8 mouse cellular contexts compared by ENCODE assay signal in genomic region chr8:86746511-86746910, GRCm38 (mm10). TPM values are rescaled to one million over a fixed set of nuclear protein-coding genes. Genes with fewer than 3 reads are reported as not detected.
A peak's percentile ranks its signal among the peaks of the same experiment; 100 is the strongest.
DNase-seq lines count a peak whose midpoint lies in the region; ATAC-seq and TF ChIP-seq lines count a peak whose summit lies in the region.

No protein-coding gene starts in this region.

- H3K4me3 ChIP-seq in E14TG2a.4 (replicated peaks; ENCODE audit: low read length) = peak overlapping the region; percentile 91
- peak overlapping the region; percentile 87 for H3K4me3 ChIP-seq in embryonic facial prominence, embryonic 13.5 days
- H3K4me3 ChIP-seq in hindbrain, embryonic 16.5 days (ENCODE audit: low read length) = peak overlapping the region; percentile 66
- peak overlapping the region; percentile 67 to 83 for H3K4me3 ChIP-seq in liver, embryonic 14.5 days (ENCODE audit: insufficient read depth in 1 of 2, low read depth in 2 of 2, low read length in 2 of 2)
- H3K4me3 ChIP-seq in small intestine, adult 2 months (ENCODE audit: low read depth, low read length) = peak overlapping the region; percentile 99

- TF ChIP-seq CTCF in E14TG2a.4 (conservative IDR thresholded peaks at IDR 0.05; ENCODE audit: low read length) = no peak
- no peak for TF ChIP-seq CTCF in liver, embryonic 14.5 days (IDR thresholded peaks at IDR 0.05; ENCODE audit: low read depth)
- no peak for TF ChIP-seq CTCF in small intestine, adult 2 months (IDR thresholded peaks at IDR 0.05; ENCODE audit: extremely low read depth, insufficient read length, insufficient replicate concordance, low read depth, low read length)

- no peaks in the 10 kb centered on the region for H3K9me3 ChIP-seq in E14TG2a.4 (ENCODE audit: low read length)
- no peaks in the 10 kb centered on the region for H3K9me3 ChIP-seq in embryonic facial prominence, embryonic 13.5 days
- no peaks in the 10 kb centered on the region for H3K9me3 ChIP-seq in hindbrain, embryonic 16.5 days (ENCODE audit: control insufficient read depth, low read length)
- H3K9me3 ChIP-seq in liver, embryonic 14.5 days (ENCODE audit: control insufficient read depth, low read length) = no peaks in the 10 kb centered on the region

- DNase-seq in gastrocnemius, postnatal 10 days = peak; percentile 21
- DNase-seq in gastrocnemius, adult 18-20 months (ENCODE audit: low spot score) = no peak
- DNase-seq in liver, embryonic 14.5 days (ENCODE audit: low read depth in 3 of 3, low spot score in 3 of 3) = no peak
- no peak for DNase-seq in urinary bladder, adult 2 months (ENCODE audit: low spot score)

- H3K9ac ChIP-seq in embryonic facial prominence, embryonic 13.5 days = peak overlapping the region; percentile 98
- H3K9ac ChIP-seq in hindbrain, embryonic 16.5 days (ENCODE audit: low read depth, low read length) = peak overlapping the region; percentile 99
- peak overlapping the region; percentile 81 for H3K9ac ChIP-seq in liver, embryonic 14.5 days (replicated peaks)

- ATAC-seq in embryonic facial prominence, embryonic 13.5 days (ENCODE audit: insufficient number of reproducible peaks, insufficient read depth, low FRiP score, low TSS enrichment, low read depth) = 0 out of 2 replicates have a peak, but pooled peaks have one; percentile 20
- peak; percentile 8 for ATAC-seq in hindbrain, embryonic 16.5 days
- ATAC-seq in liver, embryonic 14.5 days (ENCODE audit: insufficient read depth) = no peak

- H3K4me2 ChIP-seq in embryonic facial prominence, embryonic 13.5 days = peak overlapping the region; percentile 80
- peak overlapping the region; percentile 69 for H3K4me2 ChIP-seq in hindbrain, embryonic 16.5 days (ENCODE audit: low read length)
- peak overlapping the region; percentile 99 for H3K4me2 ChIP-seq in liver, embryonic 14.5 days (ENCODE audit: low read depth)

- H3K27me3 ChIP-seq in E14TG2a.4 (ENCODE audit: insufficient read depth, low read length) = peaks cover 4% of the 10 kb centered on the region; the same call in 1 of the 2 replicates
- H3K27me3 ChIP-seq in embryonic facial prominence, embryonic 13.5 days = no peaks in the 10 kb centered on the region
- H3K27me3 ChIP-seq in hindbrain, embryonic 16.5 days (replicated peaks; ENCODE audit: control insufficient read depth, insufficient read depth, low read length) = no peaks in the 10 kb centered on the region
- H3K27me3 ChIP-seq in liver, embryonic 14.5 days (ENCODE audit: control insufficient read depth, insufficient read depth, low read length) = no peaks in the 10 kb centered on the region
- H3K27me3 ChIP-seq in small intestine, adult 2 months (ENCODE audit: control insufficient read depth, insufficient read depth, low read length) = no peaks in the 10 kb centered on the region

- H3K4me1 ChIP-seq in E14TG2a.4 (replicated peaks; ENCODE audit: low read depth, low read length) = peaks cover 52% of the 10 kb centered on the region
- H3K4me1 ChIP-seq in embryonic facial prominence, embryonic 13.5 days = peaks cover 18% of the 10 kb centered on the region
- H3K4me1 ChIP-seq in hindbrain, embryonic 16.5 days (ENCODE audit: control insufficient read depth, insufficient read depth, low read depth, low read length) = peaks cover 22% of the 10 kb centered on the region
- H3K4me1 ChIP-seq in liver, embryonic 14.5 days (replicated peaks; ENCODE audit: control insufficient read depth in 2 of 2, insufficient read depth in 2 of 2, low read length in 1 of 2) = peaks cover 18 to 20% of the 10 kb centered on the region in 2 experiments
- peaks cover 11% of the 10 kb centered on the region for H3K4me1 ChIP-seq in small intestine, adult 2 months (ENCODE audit: control insufficient read depth, insufficient read depth, insufficient read length, low read length)

- no peaks in the 10 kb centered on the region for H3K36me3 ChIP-seq in E14TG2a.4 (ENCODE audit: insufficient read depth, low read length)
- H3K36me3 ChIP-seq in embryonic facial prominence, embryonic 13.5 days = no peaks in the 10 kb centered on the region
- H3K36me3 ChIP-seq in hindbrain, embryonic 16.5 days (ENCODE audit: control insufficient read depth, insufficient read depth, low read length) = no peaks in the 10 kb centered on the region
- no peaks in the 10 kb centered on the region for H3K36me3 ChIP-seq in liver, embryonic 14.5 days (replicated peaks; ENCODE audit: control insufficient read depth, insufficient read depth, low read depth)
- H3K36me3 ChIP-seq in small intestine, adult 2 months (ENCODE audit: control insufficient read depth, insufficient read depth, low read length) = no peaks in the 10 kb centered on the region

- TF ChIP-seq EP300 in liver, embryonic 14.5 days (IDR thresholded peaks at IDR 0.05; ENCODE audit: low read depth) = no peak

- 3% methylated on average over 11 of the region's 11 CpGs for WGBS in embryonic facial prominence, embryonic 13.5 days
- WGBS in hindbrain, embryonic 16.5 days = 1% methylated on average over 11 of the region's 11 CpGs
- WGBS in liver, embryonic 14.5 days (ENCODE audit: insufficient replicate concordance) = 7% methylated on average over 11 of the region's 11 CpGs
- WGBS in small intestine, adult 2 months = 15% methylated on average over 11 of the region's 11 CpGs

- no peak for TF ChIP-seq POLR2A in small intestine, adult 2 months (IDR thresholded peaks at IDR 0.05; ENCODE audit: low read depth, low read length)

- peak overlapping the region; percentile 96 for H3K27ac ChIP-seq in embryonic facial prominence, embryonic 13.5 days
- H3K27ac ChIP-seq in hindbrain, embryonic 16.5 days (ENCODE audit: low read depth, low read length) = peak overlapping the region; percentile 98
- H3K27ac ChIP-seq in liver, embryonic 14.5 days = peak overlapping the region; percentile 40
- 0 out of 2 replicates have a peak overlapping the region, but pooled peaks have one; percentile 8 for H3K27ac ChIP-seq in small intestine, adult 2 months (ENCODE audit: insufficient read depth, low read depth, low read length)

RNA-seq across cellular contexts. Expression of gene Siah1a, which starts 0.8 kb away (rescaled TPM):
- total RNA-seq in gastrocnemius, postnatal 10 days (2021) = 10 to 100 TPM; 14.5 to 17.1 TPM
- 10 to 100 TPM; 14.7 to 15.4 TPM for total RNA-seq in gastrocnemius, adult 18-20 months (2021)
- polyA plus RNA-seq in embryonic facial prominence, embryonic 13.5 days (2015; fragmentation: Nextera tagmentation; extraction: Ambion mirVana) = 58.1 and 59.0 TPM in 2 replicates
- polyA plus RNA-seq in hindbrain, embryonic 16.5 days (2015; fragmentation: Nextera tagmentation; extraction: Ambion mirVana) = 52.4 and 59.8 TPM in 2 replicates
- 8.7 and 9.5 TPM in 2 replicates for polyA plus RNA-seq in liver, embryonic 14.5 days (2012; rRNA removed)
- polyA plus RNA-seq in liver, embryonic 14.5 days (2014; fragmentation: Nextera tagmentation; extraction: Ambion mirVana) = 14.0 and 16.0 TPM in 2 replicates
- polyA plus RNA-seq in small intestine, adult 2 months (2012; rRNA removed) = 6.8 and 14.7 TPM in 2 replicates
- 28.9 and 30.7 TPM in 2 replicates for polyA plus RNA-seq in urinary bladder, adult 2 months (2012; rRNA removed)

RNA-seq across cellular contexts. Expression of gene Gm10638, which starts 1.0 kb away (rescaled TPM):
- total RNA-seq in gastrocnemius, postnatal 10 days (2021) = 1 to 10 TPM; 4.1 to 6.7 TPM
- 1 to 10 TPM; 4.6 to 9.7 TPM for total RNA-seq in gastrocnemius, adult 18-20 months (2021)
- 4.8 and 6.1 TPM in 2 replicates for polyA plus RNA-seq in embryonic facial prominence, embryonic 13.5 days (2015; fragmentation: Nextera tagmentation; extraction: Ambion mirVana)
- polyA plus RNA-seq in hindbrain, embryonic 16.5 days (2015; fragmentation: Nextera tagmentation; extraction: Ambion mirVana) = 3.4 and 5.6 TPM in 2 replicates
- polyA plus RNA-seq in liver, embryonic 14.5 days (2012; rRNA removed) = 0.27 and 0.33 TPM in 2 replicates
- 1.1 and 1.5 TPM in 2 replicates for polyA plus RNA-seq in liver, embryonic 14.5 days (2014; fragmentation: Nextera tagmentation; extraction: Ambion mirVana)
- polyA plus RNA-seq in small intestine, adult 2 months (2012; rRNA removed) = 2.2 and 6.3 TPM in 2 replicates
- 3.0 and 3.8 TPM in 2 replicates for polyA plus RNA-seq in urinary bladder, adult 2 months (2012; rRNA removed)

Comparison
In these comparisons a context has a peak if more than half of its experiments do, and no peak if none do; other contexts are left out.
1. H3K27ac ChIP-seq: peak in every context shown above with its lines; median percentile 98 in hindbrain, embryonic 16.5 days; 96 in embryonic facial prominence, embryonic 13.5 days; 40 in liver, embryonic 14.5 days; 8 in small intestine, adult 2 months.